Mouse (Mus musculus) gastrocnemius, postnatal 10 days (tissue): ENCODE data around the gene Lrsam1. TPM values are rescaled to one million over a fixed set of nuclear protein-coding genes. Genes with fewer than 3 reads are reported as not detected.

Experiments used
- DNase-seq: peaks from one replicate; pipeline ENCODE4 v3.0.0; 2021; ENCODE audit warnings: mixed read lengths
- total RNA-seq, 2 experiments: library from RNA; stranded (reverse); gene quantifications; 2 replicates each; pipeline ENCODE4 v1.2.3; 2021

Gene Lrsam1
- total RNA-seq, 2 experiments from 2014 or later = 9.9 to 12.9 TPM

DNA sequence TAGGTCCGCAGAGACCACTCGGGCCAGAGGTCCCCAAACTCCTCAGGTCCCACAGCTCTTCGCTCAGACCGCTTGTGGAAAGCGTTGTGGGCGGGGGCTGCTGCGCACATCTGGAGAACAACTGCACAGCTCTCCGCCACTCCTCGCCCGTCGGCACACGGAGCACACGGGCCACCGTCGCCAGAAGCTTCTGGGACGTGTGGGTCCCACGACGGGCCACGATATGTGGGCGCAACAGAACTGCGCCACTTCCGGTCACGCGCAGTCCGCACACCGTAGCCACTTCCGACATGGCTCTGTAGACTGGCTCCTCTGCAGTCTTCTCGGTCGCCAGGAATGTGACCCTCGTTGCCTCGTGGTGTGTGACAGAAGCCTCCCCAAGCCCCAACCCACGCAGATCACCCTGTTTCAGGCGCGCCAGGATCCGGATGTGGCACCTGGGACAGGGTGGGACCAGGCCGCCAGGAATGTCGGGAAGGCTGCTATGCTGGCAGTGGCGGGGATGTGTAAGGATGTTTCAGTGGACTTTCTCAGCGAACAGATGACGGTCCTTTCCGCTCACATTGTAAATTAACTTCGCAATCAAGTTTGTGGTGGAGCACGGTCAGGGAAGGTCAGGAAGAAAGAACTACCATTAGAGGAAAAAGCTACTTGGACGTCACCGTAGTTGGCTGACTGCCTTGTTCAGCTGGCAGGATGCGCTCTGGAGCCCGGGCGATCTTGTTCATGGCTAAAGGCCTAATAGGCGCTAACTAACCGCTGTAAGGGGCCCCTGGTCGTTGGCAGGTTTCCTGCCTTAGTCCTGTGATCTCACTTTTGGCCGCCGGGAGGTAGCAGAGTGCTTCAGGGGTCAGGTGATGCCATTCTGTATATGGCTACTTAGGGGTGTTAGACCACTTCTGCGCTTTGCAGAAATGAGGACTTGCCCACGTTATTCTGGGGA lies 5.5 kb upstream of the Lrsam1 start:
- DNase-seq = peak; percentile 81

GRCm38 (mm10) chr2:32966184-32966688 lies 4.8 kb upstream of the Lrsam1 start:
- DNase-seq = no peak

DNA sequence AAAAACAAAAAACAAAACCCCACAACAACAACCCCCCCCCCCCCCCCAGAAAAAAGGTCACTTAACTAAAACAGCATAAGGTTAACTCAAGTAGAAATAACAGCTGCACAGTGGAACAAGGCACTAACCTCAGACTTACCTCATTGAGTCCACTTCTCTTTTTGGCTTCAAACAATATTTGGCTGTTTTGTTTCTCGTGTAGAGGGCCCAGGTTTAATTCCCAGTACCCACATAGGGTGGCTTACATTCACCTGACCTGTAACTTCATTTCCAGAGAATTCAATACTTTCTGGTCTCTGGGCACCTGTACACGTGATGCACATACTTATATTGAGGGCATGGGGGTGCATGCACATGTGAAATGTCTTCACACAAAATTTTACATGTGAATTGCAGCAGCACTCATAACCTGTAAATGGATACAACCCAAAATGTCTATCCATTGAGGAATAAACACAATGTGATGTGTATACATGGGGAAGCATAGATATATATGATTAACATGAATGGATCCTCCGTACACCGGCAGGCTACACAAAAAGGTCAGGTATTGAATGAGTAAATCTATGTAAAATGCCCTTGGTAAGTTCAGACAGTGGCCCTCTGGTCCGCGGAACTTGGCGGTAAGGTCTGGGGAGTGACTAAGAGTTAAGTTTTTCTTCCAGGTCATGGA lies 4.2 kb upstream of the Lrsam1 start:
- no peak for DNase-seq

DNA sequence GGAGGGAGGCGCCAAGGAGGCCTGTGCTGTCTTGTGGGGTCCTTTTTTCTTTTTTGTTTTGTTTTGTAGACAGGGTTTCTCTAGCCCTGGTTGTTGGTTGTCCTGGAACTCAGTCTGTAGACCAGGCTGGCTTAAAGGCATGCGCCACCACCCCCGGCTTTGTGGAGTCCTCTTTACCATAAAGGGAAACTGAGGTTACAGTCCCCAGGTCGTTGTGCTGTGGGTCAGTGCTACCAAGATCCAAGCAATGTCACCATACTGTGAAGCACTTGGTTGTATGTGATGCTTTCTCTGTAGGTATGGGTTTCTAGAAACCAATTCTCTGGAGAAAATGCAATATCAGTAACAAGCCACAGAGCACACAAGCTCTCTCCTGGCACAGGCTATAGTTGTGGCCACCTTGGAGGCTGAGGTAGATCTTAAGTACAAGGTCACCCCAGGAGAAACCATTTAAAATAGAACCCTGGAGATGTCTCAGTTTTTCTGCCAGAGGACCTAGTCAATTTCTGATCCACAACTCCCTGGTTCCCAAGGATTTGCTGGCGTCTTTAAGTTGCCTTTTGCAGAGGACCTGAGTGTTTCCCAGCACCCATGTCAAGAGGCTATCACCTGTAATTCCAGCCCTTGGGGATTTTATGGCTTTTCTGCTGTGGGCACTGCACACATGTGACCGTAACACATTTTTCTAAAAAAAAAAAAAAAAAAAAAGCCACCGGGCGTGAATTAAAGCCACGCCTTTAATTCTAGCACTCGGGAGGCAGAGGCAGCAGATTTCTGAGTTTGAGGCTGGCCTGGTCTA lies 3.4 kb upstream of the Lrsam1 start:
- DNase-seq = no peak

- DNase-seq = no peak
Measured at GRCm38 (mm10) chr2:32963981-32964380, 2.6 kb upstream of the Lrsam1 start.

GRCm38 (mm10) chr2:32963544-32963943 lies 2.1 kb upstream of the Lrsam1 start:
- DNase-seq = no peak

DNA sequence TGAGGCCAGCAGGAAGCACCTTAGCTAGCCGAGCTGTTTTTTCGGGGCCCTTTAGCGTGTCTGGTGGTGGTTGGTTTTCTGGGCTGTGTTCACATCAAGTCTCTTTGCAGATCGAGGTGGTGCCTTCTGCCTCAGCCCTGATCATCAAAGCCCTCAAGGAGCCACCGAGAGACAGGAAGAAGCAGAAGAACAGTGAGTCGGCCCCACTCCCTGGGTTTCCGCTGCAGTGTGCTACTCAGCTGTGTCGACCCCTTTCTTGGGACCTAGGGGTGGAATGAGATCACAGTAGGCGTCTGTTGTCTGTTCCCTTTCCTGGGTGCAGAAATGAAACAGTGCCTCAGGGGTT lies 1.4 kb upstream of the Lrsam1 start:
- DNase-seq = no peak

DNA sequence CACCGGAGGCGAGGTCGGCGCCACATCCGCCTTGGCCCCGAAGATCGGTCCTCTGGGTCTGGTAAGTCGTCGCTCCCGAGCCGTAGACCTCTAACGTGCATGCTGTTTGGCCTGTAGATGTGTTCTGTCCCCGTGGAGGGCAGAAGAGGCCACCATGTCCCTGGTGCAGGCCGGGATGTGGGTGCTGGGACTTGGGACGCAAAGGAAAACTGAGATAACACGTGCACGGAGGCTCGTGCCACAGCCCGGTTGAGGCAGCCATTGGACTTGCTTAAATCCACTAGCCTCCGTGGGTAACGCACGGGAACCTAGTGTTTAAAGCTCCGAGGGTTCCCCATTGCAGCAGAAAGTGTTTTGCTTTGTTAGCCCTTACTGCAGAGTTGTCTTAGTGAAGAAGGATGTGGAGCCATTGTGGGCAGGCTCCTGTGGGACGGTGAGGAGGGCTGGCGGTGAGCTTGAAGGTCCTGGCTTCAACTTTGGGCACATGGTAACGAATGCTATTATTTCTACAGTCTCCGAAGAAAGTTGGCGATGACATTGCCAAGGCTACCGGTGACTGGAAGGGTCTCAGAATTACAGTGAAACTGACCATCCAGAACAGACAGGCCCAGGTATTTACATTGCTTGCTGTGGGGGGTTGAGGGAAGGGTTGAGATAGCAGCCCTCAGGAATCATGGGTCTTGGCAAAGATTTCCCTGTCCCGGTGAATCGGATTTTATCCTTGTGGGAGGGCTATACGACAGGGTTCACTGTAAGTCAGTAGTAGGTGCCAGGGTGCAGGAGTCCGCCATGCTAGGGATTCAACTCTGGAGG lies 854 bp upstream of the Lrsam1 start:
- DNase-seq = no peak

DNA sequence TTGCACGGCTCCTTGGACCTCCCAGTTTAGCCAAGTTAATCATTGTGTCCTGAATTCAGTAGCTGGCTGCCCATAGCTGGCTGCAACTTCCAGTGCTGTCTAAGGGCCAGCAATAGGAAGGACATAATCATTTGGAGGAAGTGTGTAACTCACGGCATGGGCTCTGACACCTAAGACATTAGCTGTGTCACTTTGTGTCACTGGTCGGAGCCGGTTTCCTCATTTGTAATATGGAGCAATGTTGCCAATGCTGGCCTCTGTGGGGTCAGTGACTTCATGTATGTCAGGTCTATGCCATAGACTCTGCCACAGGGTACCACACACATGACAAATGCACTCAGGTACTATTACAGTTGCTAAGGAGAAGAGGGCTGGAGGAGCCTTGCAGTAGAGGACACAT lies 1.1 kb downstream of the Lrsam1 start:
- DNase-seq = no peak

DNA sequence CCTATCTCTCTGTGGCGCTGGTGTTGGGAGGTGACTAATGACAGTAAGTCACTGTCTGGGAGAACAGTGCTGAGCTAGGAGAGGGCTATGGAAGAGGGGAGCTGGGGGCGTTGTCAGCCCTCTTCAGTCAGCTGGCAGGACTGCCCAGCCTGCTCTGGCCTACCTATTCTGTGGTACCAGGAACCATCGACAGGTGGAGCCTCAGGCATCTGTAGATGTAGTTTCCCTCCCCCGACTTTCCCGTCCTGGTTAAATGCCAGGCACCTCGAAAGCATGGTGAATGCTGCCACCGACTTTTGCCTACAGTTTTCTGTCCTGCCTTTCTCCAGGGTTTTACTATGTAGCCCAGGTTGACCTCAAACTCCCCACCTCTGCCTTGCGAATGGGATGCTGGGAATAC lies 4.1 kb downstream of the Lrsam1 start:
- no peak for DNase-seq

GRCm38 (mm10) chr2:32954581-32954980 lies 6.8 kb downstream of the Lrsam1 start:
- DNase-seq = no peak

DNA sequence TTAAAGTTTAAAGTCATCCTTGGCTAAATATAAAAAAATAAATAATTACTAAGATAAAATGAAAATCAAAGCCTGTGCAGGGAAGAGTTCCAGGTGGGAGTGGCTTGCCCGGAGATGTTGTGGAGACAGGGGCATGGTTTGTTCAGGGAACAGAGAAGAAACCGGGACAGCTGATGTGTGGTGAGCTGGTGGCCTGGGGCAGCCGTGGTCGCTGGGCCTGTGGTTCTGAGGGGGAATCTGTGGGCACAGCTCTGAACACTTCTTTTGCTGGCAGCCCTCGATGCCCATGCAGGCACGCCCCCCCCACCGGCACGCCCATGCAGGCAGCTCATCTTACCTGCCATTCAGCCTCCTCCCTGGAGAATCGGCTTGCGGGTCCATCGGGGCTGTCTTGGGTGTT lies 14.0 kb downstream of the Lrsam1 start:
- DNase-seq = no peak

- no peak for DNase-seq
Measured at GRCm38 (mm10) chr2:32940483-32940882, 20.9 kb downstream of the Lrsam1 start.

GRCm38 (mm10) chr2:32939418-32939817 lies 22.0 kb downstream of the Lrsam1 start:
- DNase-seq = no peak

DNA sequence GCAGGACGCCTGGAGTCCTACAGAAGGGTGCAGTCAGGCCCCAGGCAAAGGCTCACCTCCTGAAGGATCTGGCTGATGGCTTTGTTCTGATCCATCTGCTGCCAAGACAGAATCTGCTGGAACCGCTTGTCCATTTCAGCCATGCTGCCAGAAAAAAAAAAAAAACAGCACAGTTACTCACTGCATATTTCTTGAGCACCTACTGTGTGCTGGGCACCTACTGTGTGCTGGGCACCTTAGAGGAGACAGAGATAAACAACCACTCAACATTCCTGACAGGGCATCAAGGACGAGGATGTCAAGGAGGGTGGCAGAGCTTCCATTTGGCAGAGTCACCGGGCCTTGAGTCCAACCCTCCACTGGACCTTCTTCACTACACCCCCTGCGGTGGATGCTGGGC lies 22.7 kb downstream of the Lrsam1 start:
- no peak for DNase-seq

DNA sequence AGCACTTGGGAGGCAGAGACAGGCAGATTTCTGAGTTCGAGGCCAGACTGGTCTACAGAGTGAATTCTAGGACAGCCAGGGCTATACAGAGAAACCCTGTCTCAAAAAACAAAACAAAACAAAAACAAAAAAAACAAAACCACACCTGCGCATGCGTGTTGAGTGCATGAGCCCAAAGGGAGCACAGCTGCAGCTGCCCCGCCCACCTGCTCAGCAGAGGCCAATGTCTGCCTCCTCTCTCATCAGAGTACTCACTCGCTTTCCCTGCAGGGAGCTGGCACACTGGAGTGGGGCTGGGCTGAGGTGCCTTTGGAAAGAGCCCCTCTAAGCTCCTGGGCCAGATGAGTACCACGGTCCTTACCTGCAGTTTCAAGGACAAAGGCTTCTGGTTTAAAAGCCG lies 29.7 kb downstream of the Lrsam1 start:
- DNase-seq = no peak

GRCm38 (mm10) chr2:32928947-32929829 lies 32.2 kb downstream of the Lrsam1 start:
- DNase-seq = no peak

DNA sequence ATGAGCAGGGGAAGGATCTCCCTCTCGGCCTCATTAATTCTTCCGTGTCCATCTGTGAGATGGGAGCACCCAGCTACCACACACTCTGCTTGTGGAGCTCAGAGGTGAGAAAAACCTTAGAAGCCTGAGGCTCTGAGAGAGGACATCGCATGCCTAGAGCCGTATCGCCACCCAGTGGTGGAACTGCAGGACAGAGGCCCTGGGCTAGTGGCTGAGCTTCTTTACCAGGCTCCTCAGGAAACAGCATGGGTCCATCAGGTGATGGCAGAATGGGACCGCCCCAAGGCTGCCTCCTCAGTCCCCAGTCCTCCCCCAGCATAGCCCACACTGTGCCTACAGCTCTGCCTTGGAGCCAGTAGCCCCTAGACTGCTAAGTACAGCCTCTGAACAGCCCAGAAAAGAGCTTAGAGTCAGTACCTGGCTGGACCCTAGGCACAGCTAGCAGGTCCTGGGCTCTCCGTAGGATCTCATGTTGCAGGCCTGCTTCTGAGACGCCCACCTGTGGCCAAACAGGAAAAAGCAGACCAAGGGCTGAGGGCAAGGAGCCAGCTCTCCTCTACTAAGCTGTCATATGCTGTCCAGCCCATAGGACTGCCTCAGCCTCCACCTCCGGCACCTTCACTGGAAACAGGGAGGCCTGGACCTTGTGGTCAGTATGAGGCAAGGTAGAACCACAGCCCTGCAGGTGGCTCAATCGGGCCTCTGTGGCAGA lies 33.0 kb downstream of the Lrsam1 start:
- DNase-seq = peak; percentile 77

GRCm38 (mm10) chr2:32927624-32928234 lies 33.7 kb downstream of the Lrsam1 start:
- no peak for DNase-seq
